Mouse (Mus musculus): ENCODE results near the gene Tmem190.

The Tmem190 gene

DNA sequence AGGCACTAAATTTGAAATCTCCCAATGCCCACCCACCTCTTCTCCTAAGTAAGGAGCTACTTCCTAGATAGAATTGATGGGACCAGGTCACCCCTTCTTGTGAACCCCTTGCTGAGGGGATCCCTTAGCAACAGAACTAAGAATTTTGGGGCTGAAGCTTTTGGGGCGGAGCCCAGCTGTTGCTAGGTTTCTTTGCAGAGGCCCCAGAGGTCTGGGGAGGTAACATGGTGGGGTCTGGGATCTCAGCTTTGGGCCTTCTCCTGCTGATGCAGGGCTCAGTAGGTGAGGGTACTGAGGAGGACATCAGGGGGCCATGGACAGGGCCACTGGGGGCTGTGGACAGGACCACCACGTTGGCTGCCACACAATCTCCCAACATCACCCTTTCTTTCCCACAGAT lies at the start of gene Tmem190, which contains the start of gene Il11:
Gene Tmem190 (plus strand): TSS at position 179 of the 400 bp plus-strand sequence.
Gene Il11 (minus strand): TSS at position 101 of the 400 bp plus-strand sequence.
- DNase-seq (ENCODE audit: low spot score) = no peak

DNA sequence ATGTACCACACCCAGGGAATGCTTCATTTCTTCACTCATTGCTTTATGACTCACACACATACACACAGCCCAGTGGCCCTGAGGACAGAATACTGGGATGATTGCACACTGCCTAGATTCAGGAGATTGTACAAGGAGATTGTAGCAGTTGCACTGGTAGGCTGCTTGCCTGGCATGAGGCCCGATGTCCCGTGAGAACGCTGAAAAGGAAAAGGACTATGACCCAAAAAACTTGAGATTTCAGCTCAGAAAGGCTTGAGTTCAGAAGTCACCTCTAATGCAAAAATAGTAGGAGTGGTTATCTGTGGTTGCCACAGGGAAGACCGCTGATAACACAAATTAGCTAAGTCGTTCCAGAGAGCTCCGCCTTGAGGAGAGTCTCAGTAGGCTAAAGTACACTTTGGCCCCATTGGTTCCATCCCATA lies 49.8 kb upstream of the Tmem190 start:
- DNase-seq (ENCODE audit: low spot score) = peak; percentile 47

DNA sequence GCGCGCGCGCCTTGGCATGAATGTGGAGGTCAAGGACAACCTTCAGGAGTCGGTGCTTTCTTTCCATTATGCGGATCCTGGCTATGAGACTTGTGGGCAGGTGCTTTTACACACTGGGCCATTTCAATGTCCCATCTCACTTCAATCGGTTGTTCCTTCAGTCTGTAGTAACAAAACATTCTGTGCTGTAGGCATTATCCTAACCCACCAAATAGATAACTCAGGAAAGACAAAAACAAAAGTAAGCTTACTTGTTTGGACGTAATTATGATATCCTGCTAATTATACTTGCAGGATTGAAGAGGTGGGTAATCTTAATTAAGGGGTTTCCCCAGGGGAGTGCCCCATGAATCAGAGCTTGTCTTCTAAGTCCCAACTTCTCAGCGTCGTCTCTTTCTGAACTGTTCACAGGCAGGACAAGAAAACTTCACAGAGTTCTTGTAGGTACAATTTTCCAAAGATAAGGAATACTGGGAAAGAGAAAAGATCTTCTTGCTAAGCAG lies 43.6 kb upstream of the Tmem190 start:
- no peak for DNase-seq (ENCODE audit: low spot score)

DNA sequence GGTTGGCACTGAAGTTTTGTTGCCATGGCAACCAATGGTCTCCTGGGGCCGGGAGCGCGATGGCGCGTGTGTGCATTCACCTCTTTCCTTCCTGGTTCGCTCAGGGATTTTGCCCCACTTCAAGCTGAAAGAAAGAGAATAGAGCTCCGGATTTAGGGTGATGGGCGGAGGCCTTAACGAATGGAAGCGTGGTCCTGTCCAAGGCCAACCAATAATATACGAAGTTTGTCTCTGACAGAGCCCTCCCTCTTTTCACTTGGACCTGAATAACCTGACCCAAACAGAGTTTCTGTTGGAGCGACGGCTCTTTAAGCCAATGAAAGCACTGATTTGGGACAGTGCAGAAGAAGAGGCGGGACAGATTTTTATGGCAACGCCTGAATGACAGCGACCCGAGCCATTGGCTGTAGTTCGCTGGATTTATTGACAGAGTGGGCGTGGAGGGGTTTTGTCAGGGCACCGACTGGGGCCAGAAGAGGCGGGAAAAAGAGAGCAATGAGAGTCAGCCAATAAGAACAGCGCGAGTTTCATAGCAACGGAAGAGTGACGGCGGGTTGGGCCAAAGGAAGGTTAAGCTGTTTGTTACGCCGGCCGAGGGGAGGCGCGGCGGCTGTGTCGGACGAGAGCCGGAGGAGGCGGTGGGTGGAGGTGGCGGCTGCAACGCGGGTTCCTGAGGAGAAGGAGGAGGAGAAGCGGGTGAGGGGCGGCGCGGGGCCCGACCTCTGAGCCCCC lies 43.0 kb upstream of the Tmem190 start, which contains the start of gene Kmt5c:
Gene Kmt5c (plus strand): TSS at position 572 of the 732 bp plus-strand sequence.
- DNase-seq (ENCODE audit: low spot score) = peak; percentile 100

DNA sequence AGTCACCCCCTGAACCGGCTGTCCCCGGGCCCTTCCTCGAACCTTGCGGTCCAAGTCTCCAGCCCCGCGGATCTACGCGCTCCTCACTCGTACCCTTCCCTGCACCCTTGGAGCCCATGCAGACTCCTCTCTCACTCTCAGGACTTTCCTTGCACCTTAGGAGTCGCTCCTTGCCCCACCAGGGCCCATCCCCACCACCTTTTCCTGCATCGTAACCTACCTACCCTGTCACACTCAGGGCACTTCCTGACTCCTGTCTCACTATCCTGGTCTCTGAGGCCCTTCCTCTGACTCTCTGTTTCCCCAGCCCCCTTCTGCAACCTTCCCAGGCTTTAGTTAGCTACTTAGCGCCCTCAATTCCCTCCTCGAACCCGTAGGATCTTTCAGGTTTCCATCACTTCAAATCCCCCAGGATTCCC lies 42.4 kb upstream of the Tmem190 start:
- no peak for DNase-seq (ENCODE audit: low spot score)

DNA sequence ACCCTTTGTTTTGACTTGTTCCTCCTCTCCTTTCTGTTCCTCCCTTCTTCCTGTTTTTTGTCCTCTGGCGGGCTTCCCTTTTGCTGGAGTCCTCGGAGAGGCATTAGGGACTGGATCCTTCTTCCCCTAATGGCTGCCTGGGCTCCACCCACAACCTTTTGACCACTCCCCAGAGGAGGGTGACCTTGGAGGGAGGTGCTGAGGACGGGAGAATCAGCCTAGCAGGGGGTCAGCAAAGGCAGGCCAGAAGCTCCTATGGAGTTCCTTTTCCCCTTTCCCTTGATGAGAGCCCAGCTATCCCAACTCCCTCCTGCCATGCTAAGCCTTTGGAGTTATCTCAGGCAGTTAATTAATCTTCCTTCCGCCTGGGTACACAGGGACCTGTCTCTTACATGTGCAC lies 41.6 kb upstream of the Tmem190 start:
- DNase-seq (ENCODE audit: low spot score) = peak; percentile 55

DNA sequence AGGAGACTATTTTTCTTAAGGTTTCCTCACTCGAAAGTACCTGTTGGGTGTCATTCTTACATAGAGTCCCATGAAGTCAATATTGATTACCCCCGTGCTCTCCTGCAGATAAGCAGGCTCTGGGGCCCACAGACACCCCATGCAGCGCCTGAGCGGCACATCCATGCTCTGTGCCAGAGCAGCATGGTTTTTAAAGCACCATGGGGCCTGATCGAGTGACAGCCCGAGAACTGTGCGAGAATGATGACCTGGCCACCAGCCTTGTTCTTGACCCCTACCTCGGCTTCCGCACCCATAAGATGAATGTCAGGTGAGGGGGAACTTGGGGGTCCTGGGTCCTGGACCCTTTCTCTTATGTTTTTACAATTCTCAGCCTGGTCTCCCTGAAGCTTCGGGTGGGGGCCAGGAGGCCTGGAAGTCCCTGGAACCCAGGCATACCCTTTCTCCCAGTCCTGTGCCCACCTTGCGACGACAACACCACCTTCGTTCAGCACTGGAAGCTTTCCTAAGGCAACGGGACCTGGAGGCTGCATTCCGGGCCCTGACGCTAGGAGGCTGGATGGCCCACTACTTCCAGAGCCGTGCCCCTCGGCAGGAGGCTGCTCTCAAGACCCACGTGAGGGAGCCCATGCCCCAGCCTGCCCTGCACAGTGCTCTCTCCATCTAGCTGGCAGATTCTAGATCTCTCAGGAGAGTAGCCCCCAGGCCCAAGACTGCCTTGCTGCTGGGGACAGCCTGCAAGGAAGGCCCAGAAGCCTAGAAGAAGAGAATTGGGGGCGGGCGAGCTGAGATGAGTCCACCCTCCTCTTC lies 40.9 kb upstream of the Tmem190 start:
- DNase-seq (ENCODE audit: low spot score) = no peak

DNA sequence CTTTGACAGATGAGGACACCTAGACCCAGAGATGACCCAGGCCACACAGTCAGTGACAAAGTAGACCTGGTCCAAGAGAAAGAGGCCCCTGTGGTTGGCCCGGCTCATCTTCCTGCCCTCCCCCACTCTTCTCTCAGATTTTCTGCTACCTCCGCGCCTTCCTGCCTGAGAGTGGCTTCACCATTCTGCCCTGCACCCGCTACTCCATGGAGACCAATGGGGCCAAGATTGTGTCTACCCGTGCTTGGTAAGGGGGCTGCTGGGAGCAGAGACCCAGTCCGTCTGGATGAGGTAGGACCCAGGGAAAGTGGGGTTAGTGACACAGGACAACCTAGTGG lies 40.3 kb upstream of the Tmem190 start:
- no peak for DNase-seq (ENCODE audit: low spot score)

DNA sequence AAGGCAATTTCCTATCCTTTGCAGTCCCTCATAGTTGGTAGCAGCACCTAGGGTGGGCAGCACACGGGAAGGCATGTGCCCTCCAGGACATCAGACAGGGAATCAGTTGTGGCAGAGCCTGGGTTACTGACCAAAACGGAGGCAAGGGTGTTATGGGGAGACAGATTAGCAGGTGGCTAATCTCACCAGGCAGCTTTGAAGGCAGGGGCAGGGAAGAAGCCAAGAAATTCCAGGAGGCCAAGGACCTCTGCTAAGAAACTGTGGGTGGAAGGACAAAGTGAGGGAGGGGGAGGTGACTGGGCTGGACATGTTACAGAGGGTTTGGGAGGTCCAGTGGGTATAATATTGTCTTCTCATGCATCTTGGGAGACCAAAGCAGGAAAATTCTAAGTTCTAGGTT lies 39.4 kb upstream of the Tmem190 start:
- DNase-seq (ENCODE audit: low spot score) = no peak

DNA sequence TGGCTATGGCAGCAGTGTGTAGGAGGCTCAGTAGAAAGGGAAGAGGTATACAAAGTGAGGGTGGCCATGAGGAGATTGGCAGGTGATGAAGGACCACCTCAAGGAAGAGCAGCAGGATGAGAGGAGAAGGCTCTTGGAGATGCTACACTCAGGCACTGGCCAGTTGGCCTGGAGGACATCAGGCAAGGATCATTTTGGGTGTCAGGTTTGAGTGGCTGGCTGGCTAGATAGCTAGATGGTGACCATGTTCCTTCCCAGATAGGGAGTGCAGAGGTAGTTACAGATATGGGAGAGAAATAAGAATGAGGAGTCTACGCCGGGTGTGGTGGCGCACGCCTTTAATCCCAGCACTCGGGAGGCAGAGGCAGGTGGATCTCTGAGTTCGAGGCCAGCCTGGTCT lies 37.9 kb upstream of the Tmem190 start:
- DNase-seq (ENCODE audit: low spot score) = no peak

DNA sequence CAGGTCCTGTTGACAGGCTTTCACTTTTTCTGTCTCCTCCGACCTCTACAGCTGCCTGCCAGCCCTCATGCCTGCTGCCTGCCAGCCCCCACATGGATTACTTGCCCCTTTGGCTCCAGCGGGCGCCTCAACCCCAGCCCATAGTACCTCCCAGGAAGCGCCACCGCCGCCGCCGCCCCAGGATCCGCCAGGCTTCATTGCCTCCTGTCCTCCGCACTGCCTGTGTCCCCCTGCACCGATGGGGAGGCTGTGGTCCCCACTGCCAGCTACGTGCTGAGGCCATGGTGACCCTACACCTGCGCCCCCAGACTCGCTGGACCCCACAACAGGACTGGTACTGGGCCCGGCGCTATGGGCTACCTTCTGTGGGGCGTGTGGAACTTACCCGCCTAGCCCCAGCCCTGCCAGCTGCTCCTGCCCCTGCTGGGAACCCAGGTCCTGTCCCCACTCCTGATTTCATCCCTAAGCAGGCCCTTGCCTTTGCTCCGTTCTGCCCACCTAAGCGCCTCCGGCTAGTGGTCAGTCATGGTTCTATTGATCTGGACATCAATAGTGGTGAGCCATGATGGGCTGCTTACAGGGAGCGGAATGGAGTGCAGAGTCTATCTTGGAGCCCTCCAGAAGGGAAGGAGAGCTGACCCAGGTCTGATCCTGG lies 36.3 kb upstream of the Tmem190 start:
- no peak for DNase-seq (ENCODE audit: low spot score)

DNA sequence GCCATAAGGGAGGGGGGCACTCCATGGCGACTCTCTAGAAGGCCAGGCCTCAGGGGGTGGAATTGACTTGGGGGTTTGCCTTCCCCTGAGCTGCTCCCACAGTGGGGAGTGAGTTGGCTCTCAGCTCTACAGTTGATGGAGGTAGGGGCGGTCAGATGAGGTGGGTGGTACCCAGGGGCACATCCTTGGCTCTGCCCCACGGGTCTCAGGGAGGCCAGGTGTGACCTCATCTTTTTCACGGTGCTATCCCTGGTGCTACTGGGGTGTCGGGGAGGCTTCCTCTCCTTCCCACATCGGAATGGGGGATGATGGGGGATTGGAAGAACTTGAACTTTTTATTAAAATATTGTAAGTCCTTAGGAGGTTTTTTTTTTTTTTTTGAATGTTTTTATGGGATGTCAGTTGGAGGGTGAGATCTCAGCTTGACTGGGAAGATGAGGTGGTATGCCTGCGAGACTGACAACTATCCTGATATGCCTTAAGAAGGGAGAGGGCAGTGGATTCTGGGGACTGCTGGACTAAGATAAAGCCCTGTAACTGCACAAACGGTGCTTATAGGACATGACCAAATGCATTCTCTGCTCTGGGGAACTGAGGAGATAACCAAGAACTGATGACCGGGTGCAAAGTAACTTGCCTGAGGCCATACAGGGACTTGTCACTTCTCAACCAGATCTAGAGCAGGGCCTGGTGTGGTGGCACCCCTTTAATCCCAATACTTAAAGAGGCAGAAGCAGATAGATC lies 35.4 kb upstream of the Tmem190 start:
- DNase-seq (ENCODE audit: low spot score) = no peak

DNA sequence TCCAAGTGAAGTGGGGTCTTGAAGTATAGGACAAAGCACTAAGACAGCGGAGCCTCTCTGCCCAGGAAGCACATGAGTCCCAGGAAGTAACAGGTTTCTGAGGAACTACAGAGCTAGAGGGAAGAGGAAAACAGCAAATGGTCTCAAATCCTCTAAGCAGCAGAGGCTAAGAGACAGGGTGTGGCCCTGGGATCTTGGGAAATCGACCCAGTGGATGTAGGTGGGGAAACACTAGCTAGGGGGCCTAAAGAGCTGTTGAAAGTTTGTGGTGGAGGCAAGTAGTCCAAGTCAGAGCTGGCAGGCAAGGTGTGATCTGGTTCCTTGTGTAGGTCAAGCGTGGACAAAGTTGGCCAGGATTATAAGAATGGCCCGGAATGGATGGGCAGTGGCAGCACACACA lies 34.4 kb upstream of the Tmem190 start:
- DNase-seq (ENCODE audit: low spot score) = no peak

DNA sequence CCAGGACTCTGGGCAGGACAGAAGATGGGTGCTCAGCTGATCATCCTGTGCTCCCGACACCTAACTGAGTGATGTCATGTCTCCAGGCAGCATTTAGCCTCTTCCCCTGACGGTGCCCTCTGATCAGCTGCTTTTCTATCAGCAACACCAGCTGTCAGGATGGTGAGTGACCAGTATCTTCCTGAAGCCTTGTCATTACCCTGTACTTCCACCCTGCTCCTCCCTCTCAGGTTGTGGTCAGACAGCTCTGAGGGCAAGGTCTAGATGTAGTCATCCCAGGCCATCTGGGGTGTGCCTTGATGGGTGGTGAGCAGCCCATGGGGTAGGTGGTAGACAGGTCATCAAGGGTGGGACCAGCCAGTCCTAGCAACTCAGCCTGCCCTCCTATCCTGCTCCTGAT lies 33.6 kb upstream of the Tmem190 start:
- no peak for DNase-seq (ENCODE audit: low spot score)

DNA sequence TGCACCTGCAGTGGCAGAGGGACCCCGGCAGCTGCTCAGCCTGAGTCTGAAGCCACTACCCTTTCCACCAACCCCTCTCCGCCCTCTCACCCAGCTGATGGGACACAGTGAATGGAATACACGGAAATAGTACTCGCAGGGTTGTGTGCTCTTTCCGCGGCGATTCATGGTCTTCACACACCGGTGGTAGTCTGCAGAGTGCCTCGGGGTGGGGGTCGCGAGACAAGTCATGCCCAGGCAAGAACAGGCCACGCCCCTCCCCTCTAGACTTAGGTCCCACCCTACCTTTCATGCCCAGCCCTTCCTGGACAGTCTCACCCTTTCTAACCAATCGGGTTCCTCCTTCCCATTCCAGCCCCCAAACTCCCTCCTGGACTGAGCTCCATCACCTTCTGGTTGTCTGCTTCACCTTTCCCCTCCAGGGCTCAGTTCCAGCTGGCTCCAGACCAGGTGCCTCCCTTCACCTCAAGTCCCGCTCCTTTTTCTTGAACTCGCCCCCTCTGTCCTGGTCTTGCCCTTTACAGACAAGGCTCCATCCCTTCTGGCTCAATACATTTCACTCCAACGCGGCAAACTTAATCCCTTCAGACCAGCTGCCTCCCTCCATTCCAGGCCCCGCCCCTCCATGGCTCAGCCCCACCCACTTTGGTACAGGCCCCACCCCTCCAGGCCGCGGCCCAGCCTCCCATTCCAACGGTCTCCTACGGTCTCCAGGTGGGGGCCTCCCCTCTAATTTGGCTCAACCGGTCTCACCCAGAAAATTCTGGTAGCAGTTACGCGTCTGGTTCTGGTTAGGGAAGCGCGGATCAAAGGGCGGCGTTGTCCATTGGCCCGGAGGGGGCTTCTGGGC lies 30.5 kb upstream of the Tmem190 start:
- DNase-seq (ENCODE audit: low spot score) = peak; percentile 66

DNA sequence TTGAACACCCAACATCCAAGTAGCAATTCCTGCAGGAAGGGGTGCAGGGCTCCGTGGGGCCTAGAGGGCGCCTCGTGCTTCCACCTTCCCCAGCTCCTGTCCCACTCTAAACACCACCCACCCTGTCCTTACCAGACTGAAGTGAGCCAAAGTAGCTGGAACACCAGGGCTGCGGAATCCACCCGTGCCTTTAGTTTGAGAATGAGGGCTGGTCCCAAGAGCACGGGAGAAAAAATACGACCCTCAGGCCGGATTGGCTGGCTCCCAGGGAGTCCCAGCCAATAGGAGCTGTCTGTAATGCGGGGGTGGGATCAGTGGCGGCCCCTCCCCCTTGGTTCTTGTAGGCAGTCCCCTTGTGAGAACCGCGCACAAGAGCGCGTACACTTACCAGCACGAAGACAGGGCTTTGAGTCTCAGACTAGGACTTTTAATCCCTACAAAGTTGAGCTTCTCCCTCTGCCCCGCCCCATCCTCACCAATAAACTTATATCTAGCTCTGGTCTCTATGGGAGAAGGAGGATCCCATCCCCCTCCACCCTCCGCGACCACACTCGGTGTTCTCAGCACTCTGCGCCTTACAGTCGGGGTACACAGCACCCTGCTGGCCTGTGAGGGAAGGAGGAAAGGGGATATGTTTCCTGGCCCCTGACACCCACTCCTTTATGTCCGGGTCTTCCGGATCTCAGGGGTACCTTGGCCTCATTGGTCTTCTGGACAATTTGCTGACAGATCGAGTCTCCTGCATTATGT lies 29.7 kb upstream of the Tmem190 start, which contains the start of gene Cox6b2:
Gene Cox6b2 (minus strand): TSS at position 274 of the 750 bp plus-strand sequence.
- peak; percentile 88 for DNase-seq (ENCODE audit: low spot score)

DNA sequence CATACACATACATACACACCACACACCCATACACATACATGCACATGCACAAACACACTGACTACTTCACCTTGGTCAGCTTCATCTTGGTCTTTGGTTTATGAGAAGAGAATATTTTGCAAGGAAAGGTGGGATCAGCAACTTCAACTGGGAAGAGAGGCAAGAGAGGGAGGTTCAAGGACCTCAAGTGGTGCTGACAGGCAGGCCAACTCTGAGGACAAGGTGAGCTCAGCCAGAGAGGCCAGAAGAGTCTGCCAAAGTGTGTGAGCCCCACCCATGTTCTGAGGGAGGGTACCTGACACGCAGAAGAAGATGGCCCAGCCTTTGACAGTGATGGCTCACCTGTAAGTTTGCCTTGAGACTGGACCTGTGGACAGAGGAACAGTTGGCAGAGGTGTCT lies 23.1 kb upstream of the Tmem190 start:
- no peak for DNase-seq (ENCODE audit: low spot score)

DNA sequence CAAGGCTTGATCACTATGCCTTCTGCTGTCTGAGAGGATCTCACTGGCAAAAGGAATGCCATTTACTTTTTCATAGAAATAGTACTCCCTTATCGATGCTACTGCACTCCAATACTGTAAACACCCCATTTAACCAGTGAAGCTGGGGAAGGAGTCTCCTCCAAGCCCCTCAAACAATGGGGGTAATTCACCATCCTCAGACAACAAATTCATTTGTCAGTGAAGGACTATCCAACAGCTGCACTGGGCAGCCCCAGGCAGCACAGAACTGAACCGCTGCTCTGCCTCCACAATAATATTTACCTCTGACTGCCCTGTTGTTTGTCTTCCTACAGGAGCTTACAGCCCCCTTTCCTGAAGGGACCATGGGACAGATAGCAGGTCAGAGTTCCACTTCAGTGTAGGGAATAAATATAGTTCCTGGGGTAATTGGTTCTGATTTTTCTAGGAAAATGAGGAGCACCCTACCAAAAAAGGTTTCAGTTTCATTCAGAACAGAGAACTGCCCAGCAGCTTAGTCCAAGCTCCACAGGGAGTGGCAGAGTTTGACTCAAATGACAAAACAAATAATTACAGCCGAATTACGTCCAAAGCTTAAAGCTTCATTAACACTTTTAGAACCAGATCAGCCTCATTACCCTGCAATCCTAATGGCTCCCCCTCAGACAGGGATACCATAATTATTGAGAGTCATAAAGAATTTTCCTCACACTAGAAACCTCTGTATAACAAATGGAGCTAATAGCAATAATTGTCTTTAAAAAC lies 17.6 kb upstream of the Tmem190 start:
- no peak for DNase-seq (ENCODE audit: low spot score)

DNA sequence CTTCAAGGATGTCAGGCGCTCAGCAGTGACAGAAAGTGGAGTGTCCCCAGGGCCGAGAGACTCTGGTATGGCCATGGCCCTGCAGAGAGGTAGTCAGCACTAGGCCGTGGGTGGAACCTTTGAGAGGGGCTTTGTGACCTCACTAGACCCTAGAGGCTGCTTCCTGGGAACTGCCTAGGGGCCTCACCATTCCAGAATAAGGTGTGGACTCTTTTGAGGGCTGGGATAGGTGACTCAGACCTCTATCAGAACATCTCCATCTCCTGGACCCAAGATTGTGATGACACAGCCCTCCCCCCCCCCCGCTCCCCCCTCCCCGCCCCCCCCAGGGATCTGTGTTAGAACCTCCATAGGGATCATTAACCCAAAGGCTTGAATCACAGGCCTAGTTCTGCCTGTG lies 11.5 kb upstream of the Tmem190 start, which contains the start of gene Fam71e2:
Gene Fam71e2 (minus strand): TSS at position 101 of the 400 bp plus-strand sequence.
- DNase-seq (ENCODE audit: low spot score) = no peak
